Mouse (Mus musculus) heart, embryonic 11.5 days (tissue): ENCODE measurements around the gene Aldoc. TPM values are rescaled to one million over a fixed set of nuclear protein-coding genes. Genes with fewer than 3 reads are reported as not detected.

Experiments used
- polyA plus RNA-seq: library from polyadenylated mRNA; unstranded; fragments of >200 nt; fragmentation: Nextera tagmentation; extraction: Ambion mirVana; gene quantifications from 2 replicates; pipeline ENCODE4 v1.2.1, GENCODE M21; 2014

Gene Aldoc
- polyA plus RNA-seq, 1 experiment from 2014 or later, result 12.4 TPM

Other genes starting within 250 kb of the Aldoc start
- 25.6 and 27.0 TPM in 2 replicates for gene Eral1, start 242.6 kb upstream of the Aldoc start, polyA plus RNA-seq
- gene Fam222b, start 228.3 kb upstream of the Aldoc start, polyA plus RNA-seq, result 22.4 and 26.9 TPM in 2 replicates
- 34.2 and 38.4 TPM in 2 replicates for gene Traf4, start 157.4 kb upstream of the Aldoc start, polyA plus RNA-seq
- gene Nek8, start 146.3 kb upstream of the Aldoc start, polyA plus RNA-seq, result 9.9 and 10.6 TPM in 2 replicates
- 16.1 and 16.3 TPM in 2 replicates for gene Tlcd1, start 146.3 kb upstream of the Aldoc start, polyA plus RNA-seq
- gene Rpl23a, start 139.4 kb upstream of the Aldoc start, polyA plus RNA-seq, result 1,064 and 1,178 TPM in 2 replicates
- gene Rab34, start 134.5 kb upstream of the Aldoc start, polyA plus RNA-seq, result 62.2 and 62.5 TPM in 2 replicates
- 4.2 TPM in 2 replicates for gene Proca1, start 129.6 kb upstream of the Aldoc start, polyA plus RNA-seq
- 50.2 and 55.1 TPM in 2 replicates for gene Sdf2, start 77.2 kb upstream of the Aldoc start, polyA plus RNA-seq
- 15.2 and 22.2 TPM in 2 replicates for gene Supt6, start 77.0 kb upstream of the Aldoc start, polyA plus RNA-seq
- gene 2610507B11Rik, start 61.2 kb upstream of the Aldoc start, polyA plus RNA-seq, result 69.4 and 86.5 TPM in 2 replicates
- gene BC030499, start 32.1 kb upstream of the Aldoc start, polyA plus RNA-seq, result 0.17 TPM in 1 of 2 replicates, not detected in the other
- 31.7 and 32.8 TPM in 2 replicates for gene Spag5, start 21.4 kb upstream of the Aldoc start, polyA plus RNA-seq
- 58.7 and 61.8 TPM in 2 replicates for gene Pigs, start 5.4 kb downstream of the Aldoc start, polyA plus RNA-seq
- gene Unc119, start 20.5 kb downstream of the Aldoc start, polyA plus RNA-seq, result 44.9 and 48.1 TPM in 2 replicates
- 0.07 and 0.29 TPM in 2 replicates for gene Foxn1, start 63.6 kb downstream of the Aldoc start, polyA plus RNA-seq
- not detected in 2 replicates for gene Slc13a2, start 99.2 kb downstream of the Aldoc start, polyA plus RNA-seq
- gene Slc46a1, start 142.7 kb downstream of the Aldoc start, polyA plus RNA-seq, result 7.8 and 8.0 TPM in 2 replicates
- 0.39 and 0.46 TPM in 2 replicates for gene Sarm1, start 174.8 kb downstream of the Aldoc start, polyA plus RNA-seq
- gene Vtn, start 176.1 kb downstream of the Aldoc start, polyA plus RNA-seq, result 0.54 and 4.6 TPM in 2 replicates
- gene Sebox, start 180.5 kb downstream of the Aldoc start, polyA plus RNA-seq, result not detected in 2 replicates
- 57.0 and 63.9 TPM in 2 replicates for gene Tmem199, start 189.2 kb downstream of the Aldoc start, polyA plus RNA-seq
- 130 and 154 TPM in 2 replicates for gene Poldip2, start 189.2 kb downstream of the Aldoc start, polyA plus RNA-seq
- 81.1 and 92.5 TPM in 2 replicates for gene Tnfaip1, start 213.4 kb downstream of the Aldoc start, polyA plus RNA-seq
- 107 and 114 TPM in 2 replicates for gene Ift20, start 213.4 kb downstream of the Aldoc start, polyA plus RNA-seq
- 82.4 and 88.3 TPM in 2 replicates for gene Tmem97, start 227.8 kb downstream of the Aldoc start, polyA plus RNA-seq